Mouse (Mus musculus): Measurements from ENCODE around the gene Fer. TPM values are rescaled to one million over a fixed set of nuclear protein-coding genes. Genes with fewer than 3 reads are reported as not detected.

The Fer gene
- 5.1 TPM for polyA plus RNA-seq (2015; fragmentation: Illumina TruSeq; extraction: RNeasy Lipid Tissue Mini Kit (QIAGEN cat#74804); ENCODE audit: insufficient read depth, low replicate concordance)

GRCm38 (mm10) chr17:63863012-63863630, at the start of gene Fer:
Gene Fer (plus strand): TSS chr17:63863062.

GRCm38 (mm10) chr17:63863647-63864149, 836 bp downstream of the Fer start, which contains the start of gene A930002H24Rik:
Gene A930002H24Rik (minus strand): TSS chr17:63863791.

Other genes starting within 250 kb of the Fer start
- gene A930002H24Rik, start 729 bp downstream of the Fer start, polyA plus RNA-seq (2015; fragmentation: Illumina TruSeq; extraction: RNeasy Lipid Tissue Mini Kit (QIAGEN cat#74804); ENCODE audit: insufficient read depth, low replicate concordance), result not detected